Mouse (Mus musculus) NIH3T3 (cell line): Measurements from ENCODE around the gene Haus7.
A peak's percentile ranks its signal among the peaks of the same experiment; 100 is the strongest.

ENCODE experiments used
- DNase-seq: peaks from one replicate; pipeline ENCODE4 v3.0.0-alpha.2; 2012; ENCODE audit warnings: low read depth

The Haus7 gene

GRCm38 (mm10) chrX:73458877-73459392 lies at the start of gene Haus7:
Haus7 (minus strand) TSS chrX:73459044.
- peak; percentile 95 for DNase-seq

GRCm38 (mm10) chrX:73506577-73506976 lies 47.7 kb upstream of the Haus7 start:
- DNase-seq = no peak

DNA sequence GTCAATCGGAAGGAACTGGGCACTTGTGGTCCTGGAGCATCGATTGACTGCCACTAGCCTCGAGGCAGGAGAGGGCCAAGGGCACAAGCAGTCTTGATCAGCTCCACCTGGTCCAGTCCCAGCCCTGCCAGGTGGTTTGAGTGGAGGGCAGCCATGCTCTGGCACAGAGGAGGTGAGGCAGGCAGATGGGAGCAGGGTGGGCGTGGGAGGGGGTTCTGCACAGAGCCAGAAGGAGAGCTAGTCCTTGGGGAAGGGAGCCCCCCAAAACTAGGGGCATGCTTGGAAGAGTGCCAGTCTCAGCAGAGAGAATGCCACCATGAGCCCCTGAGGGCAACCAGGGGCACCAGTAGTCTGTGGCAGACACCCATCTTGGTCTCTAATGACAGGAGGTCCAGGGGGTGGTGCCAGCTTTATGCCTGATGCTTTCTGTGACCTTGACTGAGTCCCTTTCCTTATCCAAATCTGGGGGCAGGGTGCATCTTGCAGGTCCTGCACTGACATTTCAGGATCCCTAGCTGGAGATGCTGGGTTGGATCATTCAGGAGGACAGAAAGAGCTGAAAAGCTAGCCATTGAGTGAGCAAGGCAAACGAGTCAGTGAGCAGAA lies 46.4 kb upstream of the Haus7 start:
- DNase-seq = no peak

DNA sequence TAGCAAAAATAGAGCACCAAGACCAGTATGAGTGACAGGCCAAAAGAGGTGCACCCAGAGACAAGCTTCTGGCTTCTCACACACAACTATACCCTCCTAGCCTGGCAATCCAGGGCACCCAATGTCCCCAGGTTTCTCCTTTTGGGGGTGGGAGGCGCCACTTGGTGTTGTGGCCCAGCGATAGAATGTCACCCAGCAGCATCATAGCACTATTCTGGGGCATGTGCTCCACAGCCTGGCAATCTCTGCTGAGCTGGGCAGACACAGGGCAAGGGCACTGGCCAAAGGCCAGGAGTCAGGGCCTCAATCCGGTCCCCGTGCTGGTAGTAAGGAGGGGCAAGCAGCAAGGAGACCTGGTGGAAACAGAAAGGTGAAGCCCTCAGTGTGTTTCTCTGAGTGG lies 37.9 kb upstream of the Haus7 start:
- no peak for DNase-seq

GRCm38 (mm10) chrX:73493567-73493966 lies 34.7 kb upstream of the Haus7 start:
- peak; percentile 85 for DNase-seq

GRCm38 (mm10) chrX:73490804-73491203 lies 32.0 kb upstream of the Haus7 start:
- DNase-seq = no peak

GRCm38 (mm10) chrX:73490186-73490585 lies 31.3 kb upstream of the Haus7 start:
- peak; percentile 59 for DNase-seq

GRCm38 (mm10) chrX:73486920-73487319 lies 28.1 kb upstream of the Haus7 start:
- peak; percentile 53 for DNase-seq

DNA sequence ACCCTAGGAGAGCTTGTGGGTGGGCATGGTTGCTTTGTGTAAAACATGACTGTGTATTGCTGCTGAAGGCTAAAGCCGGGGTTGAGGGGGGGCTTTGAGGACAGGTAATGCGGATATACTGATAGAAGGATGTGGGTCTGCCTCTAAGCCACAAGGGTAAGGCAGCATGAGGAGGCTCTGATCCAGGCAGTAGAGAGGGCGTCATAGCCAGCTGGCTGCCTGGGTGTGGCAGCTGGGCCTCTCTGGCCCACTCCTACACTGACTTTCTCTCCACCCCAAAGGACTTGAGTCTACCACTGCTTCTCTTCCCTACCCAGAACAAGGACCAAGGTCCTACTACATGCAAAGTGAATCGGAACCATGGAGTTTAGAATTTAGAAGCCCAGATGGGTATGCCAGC lies 26.0 kb upstream of the Haus7 start:
- peak; percentile 39 for DNase-seq

- DNase-seq = peak; percentile 64
Observed at GRCm38 (mm10) chrX:73484076-73484475, 25.2 kb upstream of the Haus7 start.

DNA sequence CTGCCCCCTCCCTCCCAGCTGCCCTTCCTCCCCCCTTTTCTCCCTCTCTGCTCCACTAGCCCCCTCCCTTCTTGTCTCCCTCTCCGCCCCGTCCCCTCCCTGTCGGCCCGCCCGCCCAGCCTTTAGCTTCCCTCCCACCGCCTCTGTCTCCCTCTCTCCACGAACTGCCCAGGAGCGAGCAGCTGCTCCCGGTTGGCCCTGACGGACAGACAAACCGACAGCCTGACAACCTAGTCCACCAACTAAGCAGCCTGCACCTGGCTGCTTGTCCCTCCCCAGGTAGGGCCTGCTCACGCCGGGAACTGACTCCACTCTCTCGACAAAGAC lies 24.6 kb upstream of the Haus7 start, which contains the start of gene Bgn:
Gene Bgn, plus strand, starts transcription at position 119 of the 327 bp plus-strand sequence.
- DNase-seq = peak; percentile 77

DNA sequence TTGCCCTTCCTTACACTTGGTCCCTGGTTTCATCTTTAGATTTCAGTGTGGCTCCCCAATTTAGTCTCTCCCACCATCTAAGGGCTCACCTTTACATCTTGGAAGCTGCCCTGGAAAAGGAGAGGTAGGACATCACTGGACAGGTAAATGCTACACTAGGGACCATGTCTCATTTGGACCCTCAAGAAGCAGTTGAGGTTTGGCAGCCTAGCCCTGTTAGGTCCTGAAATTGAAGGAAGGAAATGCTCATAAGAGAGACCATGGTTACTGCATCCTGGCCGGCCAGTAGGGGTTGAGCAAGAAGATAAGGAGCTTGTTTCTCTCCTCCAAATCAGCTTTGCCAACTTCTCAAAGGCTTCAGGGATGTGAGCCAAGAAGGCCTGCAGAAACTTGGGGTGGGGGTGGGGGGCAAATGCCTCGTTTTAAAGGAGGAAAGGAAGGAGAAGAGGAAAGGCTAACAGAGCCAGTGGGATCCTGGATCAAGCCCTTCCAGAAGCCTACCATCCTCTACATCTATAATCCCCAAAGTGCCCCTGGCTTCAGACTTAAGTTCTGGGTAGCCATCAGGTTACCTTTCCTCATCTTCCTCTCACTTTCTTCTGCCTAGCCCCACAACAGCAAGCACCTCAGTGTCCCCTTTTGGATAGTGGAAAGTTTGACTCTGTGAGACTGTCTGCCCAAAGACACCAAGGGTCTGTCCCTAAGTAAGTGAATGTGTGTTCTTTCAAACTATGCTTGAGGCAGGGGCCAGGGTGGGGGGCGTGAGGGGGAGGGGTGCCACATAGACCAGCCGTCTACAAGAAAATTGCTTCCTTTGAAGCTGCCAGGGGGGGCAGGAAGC lies 24.0 kb upstream of the Haus7 start:
- peak; percentile 70 for DNase-seq

DNA sequence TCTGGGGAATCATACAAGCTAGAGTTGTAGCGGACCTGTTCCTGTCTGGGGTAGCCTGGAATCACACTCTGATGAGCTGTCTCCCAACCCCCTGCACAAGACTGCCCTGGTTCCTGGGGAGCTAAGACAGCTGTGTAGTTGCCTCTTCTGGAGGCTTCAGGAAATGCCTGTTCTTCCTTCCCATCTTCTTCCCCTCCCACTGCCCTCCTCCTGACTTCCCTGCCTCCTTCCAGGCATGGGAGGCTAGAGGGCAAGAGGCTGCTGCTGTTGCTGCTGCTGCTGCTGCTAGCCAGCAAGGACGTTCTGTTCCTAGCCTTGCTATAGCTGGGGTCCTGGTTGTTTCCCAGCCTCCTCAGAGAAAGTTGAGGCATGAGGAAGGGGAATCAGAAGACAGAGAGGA lies 21.5 kb upstream of the Haus7 start:
- DNase-seq = no peak

DNA sequence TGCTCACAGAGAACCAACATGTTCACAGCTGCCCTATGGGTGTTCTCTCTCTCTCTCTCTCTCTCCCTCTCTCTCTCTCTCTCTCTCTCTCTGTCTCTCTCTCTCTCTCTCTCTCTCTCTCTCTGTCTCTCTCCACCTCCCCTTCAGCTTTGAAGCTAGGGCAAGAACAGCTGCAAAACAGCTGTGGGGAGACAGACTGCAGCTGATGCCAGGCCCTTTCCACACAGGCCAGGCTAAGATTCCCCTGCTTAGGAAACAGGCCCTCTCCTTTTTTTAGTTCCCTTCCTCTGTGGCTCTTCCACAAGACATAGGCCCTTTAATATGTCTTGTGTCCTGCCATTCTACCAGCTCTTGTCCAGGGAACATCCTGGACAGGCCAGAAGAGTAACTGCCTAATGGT lies 20.8 kb upstream of the Haus7 start:
- peak; percentile 64 for DNase-seq

- DNase-seq = peak; percentile 55
Observed at GRCm38 (mm10) chrX:73477500-73477899, 18.7 kb upstream of the Haus7 start.

GRCm38 (mm10) chrX:73476621-73477020 lies 17.8 kb upstream of the Haus7 start:
- DNase-seq = peak; percentile 84

DNA sequence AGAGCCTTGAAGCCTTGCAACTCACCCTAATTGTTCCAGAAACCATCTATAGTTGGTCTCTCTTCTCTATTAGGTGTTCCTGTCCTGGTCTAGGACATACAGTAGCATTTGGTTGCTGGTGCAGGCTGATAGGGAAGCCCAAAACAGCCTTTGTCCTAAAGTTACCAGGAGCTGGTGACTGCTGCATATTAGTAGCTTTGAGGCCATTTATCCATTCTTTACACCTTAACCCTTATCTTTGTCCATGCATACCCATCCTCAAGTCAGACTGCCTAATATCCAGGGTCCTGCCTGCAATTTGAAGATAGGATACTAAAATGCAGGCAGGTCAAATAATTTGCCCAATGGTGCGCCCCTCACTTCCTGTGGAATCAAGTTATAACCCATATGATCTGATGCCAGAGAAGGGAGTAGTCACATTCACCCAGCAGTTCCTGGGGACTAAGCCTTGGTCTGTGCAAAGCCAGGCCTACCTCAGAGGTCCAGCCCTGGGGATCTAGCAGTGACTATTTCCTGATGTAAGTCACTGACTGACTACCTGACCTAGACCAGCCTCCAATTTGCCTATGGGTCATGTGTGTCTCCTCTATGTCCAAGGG lies 16.9 kb upstream of the Haus7 start:
- no peak for DNase-seq

GRCm38 (mm10) chrX:73474340-73475165 lies 15.7 kb upstream of the Haus7 start:
- no peak for DNase-seq

- no peak for DNase-seq
Observed at GRCm38 (mm10) chrX:73471764-73472163, 12.9 kb upstream of the Haus7 start.

DNA sequence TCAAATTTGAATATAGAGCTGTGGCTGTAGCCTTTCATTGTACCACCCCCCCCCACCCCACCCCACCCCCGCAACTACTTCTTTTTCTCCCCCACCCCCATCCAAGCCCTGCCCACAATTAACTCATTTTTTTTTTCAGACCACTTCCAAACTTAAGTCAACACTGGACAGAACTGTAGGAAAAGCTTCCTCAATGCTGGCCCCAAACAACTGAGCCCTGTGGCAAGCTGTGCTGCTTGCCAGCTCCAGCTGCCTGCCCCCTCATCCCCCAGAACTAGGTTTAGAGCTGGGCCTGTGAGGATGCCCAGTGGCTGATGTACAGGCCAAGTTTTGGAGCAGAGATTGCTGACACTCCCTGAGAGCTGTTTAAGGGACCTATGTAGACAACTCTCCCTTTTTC lies 9.9 kb upstream of the Haus7 start:
- peak; percentile 58 for DNase-seq

GRCm38 (mm10) chrX:73468330-73468729 lies 9.5 kb upstream of the Haus7 start:
- peak; percentile 66 for DNase-seq
